Mouse (Mus musculus) CH12F3 (cell line): ENCODE data around the gene Parvb.

ENCODE experiments used
- in situ Hi-C: fragments of 300-500 bp; cut with MboI; formaldehyde crosslinking; loops from 2 replicates; pipeline ENCODE4 v1.14.3; 2020; ENCODE audit warnings: low sequenced_read_pairs

The Parvb gene

DNA sequence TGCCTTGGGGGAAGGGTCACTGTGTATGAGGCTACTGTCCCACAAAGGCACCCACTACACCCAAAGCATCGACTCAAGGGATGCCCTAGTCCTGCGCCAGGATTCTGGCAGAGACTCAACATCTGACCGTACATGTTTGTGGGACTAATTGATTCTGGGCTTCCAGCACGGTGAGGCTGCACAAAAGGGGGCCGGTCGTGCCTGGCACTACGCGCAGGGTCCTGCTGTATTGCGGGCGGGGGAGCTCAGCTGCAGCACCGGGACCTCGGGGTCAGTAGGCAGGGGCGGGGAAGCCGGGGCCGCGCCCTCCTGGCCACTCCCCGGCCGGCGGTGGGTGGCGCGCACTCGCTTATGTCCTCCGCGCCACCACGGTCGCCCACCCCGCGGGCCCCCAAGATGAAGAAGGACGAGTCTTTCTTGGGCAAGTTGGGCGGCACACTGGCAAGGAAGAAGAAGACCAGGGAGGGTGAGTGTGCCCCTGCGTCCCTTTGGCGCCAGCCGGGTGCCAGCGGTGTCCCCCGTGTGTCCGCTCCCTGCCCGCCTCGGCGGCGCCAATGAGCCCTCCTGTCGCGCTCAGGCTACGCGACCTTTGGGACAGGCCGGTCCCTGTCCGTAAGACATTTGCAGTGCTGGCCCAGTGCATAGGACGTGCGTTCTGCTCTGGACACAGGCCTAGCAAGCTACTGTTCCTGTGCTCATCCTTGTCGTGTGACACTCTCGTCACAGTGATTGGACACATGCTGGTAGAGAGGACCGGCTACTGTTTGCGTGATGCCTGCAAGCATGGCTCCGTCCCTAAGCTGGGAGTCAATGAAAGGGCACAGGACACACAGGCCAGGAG is at the start of gene Parvb:
Gene Parvb, plus strand, starts transcription at position 323 of the 841 bp plus-strand sequence.
- in situ Hi-C loops: no loop called here

DNA sequence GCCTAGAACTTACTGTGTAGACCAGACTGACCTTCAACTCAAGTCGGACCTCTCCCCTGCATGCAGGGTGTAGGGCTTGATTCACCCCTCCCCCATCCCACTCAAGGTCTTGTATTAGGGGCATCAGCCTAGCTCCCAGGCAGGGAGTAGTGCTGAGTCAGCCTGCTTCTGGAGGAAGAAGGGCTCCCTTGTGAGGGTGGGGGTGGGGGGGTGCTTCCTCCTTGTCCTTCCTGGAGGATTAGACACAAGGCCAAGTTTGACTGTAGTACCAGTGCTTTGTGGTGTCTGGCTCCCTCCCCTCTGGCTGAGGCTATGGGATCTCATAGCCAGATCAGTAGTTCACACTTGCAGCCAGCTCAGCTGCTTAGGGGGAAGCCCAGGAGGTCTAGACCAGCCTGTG is 47.9 kb upstream of the Parvb start:
- in situ Hi-C loops: no loop called here

DNA sequence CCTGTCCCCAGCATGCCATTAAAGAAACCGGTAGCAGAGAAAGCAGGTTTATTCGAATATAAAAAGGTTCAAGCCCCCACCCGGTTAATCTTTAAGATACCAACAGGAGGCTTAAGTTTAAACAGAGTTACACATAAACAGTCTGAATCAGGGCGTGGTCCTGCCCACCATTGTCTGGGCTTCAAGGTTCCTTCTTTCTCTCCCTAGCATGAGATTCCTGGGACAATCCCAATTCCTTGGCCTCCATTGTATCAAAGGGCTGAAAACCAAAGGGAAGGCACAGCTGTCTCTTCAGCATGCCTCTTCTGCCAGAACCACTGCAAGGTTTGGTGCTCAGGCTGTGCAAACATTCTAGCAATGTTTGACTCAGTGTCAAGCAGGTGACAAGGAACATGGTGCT is 45.6 kb upstream of the Parvb start:
- in situ Hi-C loops: no loop called here

DNA sequence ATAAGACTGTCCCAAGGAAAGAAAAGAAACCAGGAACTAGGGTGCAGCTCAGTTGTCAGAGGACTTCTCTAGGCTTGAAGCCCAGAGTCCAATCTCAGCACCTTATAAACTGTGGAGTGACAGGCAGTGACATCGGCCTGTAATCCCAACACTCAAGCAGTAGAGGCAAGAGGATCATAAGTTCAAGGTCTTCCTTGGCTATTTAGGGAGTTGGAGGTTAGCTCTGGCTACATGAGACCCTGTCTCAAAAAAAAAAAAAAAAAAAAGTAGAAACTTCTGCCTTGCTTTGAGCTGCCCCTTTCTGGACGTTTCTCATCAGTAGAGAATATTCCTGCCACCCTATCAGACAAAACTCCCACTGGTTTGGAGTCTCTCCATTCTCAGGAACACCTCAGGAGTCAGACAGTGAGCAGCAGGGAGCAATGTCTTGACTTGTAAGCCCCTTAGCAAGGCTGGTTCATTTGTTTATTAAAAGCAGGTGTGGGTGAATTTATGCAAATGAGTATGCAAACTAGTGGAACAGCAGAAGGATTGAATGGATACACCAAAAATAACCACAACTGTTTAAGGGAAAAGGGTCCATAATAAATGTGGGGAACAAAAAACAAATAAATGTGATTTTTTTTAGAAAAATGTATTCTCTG is 42.8 kb upstream of the Parvb start:
- in situ Hi-C loops: no loop called here

DNA sequence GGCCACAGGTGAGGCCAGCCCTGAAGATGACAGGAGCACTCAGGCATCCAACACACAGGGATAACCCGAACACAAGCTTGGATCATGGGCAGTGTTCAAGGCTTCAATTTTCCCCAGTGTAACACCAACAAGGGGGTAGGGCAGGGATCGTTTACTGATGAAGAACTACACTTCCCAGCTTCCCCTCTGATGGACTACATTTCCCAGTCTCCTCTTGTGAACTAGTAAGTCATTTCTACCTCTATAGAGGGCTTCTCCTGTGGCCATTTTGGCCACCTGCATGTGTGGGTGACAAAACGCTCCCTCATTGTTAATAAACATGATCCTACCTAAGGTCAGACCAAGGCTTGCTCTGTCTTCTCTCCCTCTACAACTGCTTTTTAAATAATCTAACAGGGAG is 42.0 kb upstream of the Parvb start:
- in situ Hi-C loops: no loop called here

DNA sequence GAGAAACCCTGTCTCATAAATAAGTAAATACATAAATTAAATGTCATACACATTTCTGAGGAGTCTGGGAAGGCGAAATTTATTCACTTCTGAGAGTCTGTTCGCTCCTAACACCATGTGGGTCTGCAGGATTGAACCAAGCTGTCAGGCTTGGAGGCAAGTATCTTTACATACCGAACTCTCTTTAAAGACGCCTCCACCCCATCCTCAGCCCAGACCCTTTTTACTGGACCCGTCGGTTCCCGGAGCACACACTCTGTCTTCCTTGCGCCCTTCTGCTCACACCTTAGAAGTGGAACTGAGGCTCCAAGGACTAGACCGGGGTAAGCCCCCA is 40.2 kb upstream of the Parvb start:
- in situ Hi-C loops: no loop called here

DNA sequence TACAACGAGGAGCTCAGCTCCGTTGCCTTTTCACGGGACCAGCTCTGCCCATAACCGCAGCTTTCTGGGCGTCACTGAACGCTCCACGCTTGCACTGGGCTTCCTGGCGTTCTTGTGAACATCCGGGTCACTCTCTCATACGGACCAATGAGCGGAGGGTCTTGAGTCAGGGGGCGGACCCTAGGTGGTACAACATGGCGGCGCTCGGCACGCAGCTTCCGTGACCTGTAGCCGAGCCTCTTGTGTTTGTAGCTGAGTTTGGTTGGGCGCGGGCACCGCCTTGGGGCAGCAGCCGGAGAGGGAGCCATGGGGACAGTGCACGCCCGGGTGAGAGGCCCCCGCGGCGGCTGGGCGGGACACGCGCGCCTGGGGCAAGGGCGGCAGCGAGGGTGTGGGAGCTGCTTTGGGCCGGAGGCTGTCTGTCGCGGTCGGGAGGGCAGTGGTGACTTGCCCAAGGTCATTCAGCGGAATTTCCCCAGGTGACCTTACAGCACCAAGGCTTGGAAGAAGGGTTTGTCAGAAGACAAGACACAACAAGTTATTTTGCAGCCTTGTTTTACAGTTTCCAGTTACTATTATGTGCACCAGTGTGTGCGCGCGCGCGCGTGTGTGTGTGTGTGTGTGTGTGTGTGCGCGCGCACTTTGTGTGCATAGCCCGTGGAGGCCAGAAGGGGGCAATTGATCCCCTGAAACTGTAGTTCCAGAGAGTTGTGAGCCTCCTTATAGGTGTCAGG is 39.6 kb upstream of the Parvb start, which contains the start of gene Samm50:
Gene Samm50, plus strand, starts transcription at position 184 of the 734 bp plus-strand sequence.
- in situ Hi-C loops: no loop called here

DNA sequence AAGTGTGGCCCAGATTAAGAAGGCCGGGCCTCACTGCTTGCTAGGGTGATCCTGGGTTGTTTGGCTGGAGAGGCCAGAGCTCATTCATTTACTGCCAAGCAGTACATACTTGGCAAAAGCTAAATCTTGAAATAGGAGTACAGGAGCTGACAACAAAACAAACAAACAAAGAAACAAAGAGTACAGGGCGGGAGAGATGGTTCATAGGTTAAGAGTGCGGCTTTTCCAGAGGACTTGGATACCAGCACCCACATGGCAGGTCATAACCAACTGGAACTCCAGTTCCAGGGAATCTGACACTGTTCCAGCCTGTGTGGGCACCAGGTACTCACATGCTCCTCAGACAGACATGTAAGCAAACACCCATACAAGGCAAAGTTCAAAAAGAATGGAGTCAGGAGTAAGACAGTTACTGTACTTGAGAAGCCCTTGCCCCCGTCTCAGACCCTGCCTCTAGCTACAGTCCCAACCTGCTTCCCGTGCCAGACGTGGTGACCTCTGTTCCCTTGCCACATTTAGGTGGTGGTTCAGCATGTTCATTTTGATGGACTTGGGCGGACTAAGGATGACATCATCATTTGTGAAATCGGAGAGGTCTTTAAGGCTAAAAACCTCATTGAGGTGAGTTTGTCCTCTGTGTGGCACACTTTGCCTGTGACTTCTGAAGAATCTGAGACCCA is 35.2 kb upstream of the Parvb start:
- in situ Hi-C loops: no loop called here

DNA sequence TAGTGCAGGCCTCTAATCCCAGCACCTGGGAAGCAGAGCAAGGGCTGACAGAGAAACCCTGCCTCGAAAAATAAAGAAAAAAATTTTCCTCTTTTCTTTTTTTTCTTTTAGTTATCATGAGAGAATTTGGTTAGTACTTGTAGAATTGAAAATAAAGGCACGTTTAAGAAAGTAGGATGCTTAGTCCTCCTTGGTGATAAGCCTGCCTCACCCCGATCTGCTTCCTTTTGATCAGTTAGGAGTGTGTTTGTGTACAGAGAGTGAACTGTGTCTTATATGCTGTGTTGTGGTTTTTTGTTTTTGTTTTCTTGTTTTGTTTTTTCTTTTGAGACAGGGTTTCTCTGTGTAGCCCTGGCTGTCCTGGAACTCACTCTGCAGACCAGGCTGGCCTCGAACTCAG is 24.5 kb upstream of the Parvb start:
- in situ Hi-C loops: no loop called here

DNA sequence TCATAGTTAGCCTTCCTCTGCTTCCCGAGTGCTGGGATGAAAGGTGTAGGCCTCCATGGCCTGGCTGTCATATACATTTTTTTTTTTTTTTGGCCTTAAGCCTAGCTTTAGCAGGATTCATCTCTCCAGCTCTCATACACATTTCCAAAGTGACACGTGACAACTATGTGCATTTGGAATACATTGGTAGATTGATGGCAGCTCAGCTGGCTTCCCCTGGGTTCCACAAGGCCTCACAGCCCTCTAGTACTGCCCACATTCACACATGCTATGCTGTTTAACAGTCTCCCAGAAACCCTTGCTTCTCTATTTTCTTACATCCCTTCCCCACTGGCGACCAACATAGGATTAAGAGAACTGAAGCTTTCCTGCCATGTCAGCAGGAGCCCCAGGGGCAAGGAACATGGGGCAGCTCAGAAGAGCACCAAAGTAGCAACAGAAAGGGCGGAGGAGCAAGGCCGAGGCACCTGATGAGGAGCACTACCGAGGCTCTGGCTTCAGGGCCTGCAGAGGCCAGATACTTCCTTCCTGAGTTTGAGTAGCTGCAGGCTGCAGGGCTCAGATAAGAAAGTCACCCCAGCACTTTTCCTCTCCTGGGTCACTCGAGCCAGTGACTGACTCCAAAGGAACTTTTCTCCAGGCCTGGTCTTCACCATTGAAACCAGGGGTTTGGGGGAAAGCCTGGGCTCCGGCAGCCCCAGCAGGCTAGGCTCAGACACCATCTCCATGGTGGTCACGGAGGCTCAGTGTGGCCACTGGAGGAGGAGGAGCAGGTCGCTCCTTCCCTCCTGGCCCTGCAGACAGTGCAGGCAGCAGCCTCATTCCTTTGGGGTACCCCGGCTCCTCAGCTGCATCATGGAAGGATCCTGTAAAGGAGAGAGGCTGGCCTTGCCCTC is 22.1 kb upstream of the Parvb start:
- in situ Hi-C loops: loop anchor here (10.0 kb wide), 1 partner anchor 405 kb away; no protein-coding TSS in a partner anchor

DNA sequence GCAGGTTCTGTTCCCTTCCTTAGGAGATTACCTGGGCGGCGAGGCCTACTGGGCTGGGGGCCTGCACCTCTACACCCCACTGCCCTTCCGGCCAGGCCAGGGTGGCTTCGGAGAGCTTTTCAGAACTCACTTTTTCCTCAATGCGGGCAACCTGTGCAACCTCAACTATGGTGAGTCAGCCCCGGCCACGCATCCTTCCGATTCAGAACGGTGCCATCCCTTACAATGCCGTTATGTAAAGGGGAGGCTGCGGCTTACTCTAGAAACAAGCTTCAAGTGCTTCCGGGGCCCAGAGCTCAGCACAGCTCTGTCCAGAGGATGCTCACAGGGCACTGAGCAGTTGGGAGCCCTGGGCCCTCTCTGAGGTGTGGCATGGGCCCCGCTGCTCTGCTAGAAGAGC is 21.4 kb upstream of the Parvb start:
- in situ Hi-C loops: loop anchor here (10.0 kb wide), 1 partner anchor 404 kb away; no protein-coding TSS in a partner anchor

DNA sequence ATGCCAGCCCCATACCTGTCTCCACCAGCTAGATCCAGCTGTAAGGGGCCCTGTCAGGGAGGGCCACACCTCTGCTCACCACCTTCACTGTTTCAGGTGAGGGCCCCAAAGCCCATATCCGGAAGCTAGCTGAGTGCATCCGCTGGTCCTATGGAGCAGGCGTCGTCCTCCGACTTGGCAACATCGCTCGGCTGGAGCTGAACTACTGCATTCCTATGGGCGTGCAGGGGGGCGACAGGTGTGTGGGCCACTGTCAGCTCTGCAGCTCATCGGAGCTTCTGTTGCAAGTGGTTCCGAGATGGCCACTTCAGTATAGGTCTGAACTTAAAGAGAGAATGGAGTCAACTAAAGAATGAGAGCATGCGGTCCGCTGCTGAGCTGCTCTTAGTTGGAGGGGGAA is 20.9 kb upstream of the Parvb start:
- in situ Hi-C loops: loop anchor here (10.0 kb wide), 1 partner anchor 404 kb away; no protein-coding TSS in a partner anchor

DNA sequence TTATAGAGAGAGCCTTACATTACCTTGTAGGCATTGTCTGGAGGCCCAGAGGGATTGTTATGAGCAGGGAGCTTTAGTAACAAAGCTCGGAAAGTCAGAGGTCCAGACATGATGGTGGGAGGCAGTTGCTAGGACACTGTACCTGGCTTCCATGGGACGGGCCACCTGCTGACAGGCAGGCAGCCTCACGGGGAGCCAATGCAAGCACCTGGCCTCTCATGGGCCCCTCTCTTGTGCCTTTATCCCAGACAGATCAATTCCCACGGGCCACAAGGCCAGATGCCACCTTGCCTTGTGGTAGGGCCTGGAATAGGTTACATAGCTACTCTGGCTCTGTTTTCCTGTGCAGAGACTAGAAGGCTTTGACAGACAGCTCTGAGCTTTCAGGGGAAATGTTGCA is 20.3 kb upstream of the Parvb start:
- in situ Hi-C loops: loop anchor here (10.0 kb wide), 1 partner anchor 403 kb away; no protein-coding TSS in a partner anchor

DNA sequence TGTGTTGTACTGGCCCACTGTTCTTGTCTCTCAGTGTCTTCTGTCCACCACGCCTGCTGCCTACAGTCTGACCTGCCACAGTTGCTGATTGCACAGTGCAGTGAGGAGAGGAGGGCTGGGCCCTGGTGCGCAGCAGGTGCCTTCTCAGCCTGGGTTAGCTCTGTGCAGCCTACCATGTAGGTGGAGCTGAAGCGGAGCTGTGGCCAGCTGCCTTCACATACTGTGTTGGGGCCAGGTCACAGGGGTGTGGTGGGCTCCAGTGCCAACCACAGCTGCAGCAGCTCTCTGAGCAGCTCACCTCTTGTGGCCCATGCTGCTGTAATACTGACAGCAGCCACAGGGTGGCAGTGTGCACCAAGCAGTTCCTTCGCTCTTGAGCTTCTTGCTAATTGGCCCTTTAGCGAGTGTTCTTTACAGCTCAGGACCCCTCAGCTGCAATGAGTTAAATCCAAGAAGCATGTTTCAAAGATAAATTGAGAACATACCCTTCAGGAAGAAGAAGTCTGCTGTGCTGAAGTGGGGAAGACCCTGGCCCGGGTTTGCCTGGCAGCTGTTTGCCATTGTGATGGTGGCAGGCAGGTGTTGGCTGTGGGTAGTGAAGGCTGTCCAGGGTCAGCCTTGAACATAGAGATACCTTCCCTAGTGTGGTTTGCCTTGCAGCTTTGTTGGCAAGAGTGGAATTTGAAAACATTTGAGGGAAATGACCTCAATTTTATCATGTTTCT is 19.6 kb upstream of the Parvb start:
- in situ Hi-C loops: loop anchor here (10.0 kb wide), 1 partner anchor 403 kb away; no protein-coding TSS in a partner anchor

DNA sequence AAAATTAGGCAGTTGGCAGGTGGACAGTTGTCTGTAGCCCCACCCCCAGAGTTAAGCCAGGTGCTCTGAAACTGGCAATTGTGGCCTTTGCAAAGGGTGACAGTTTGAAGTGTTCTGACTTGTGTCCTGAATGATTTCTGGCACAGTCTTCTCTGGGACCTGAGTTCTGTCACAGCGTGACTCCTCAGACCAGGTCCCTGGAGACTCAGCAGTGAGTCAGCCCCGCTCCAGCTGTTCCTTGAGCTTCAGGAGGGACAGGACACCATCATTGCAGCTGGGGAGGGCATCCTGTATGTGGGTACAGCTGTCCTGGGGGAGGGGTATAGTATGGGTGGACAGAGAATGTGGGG is 19.1 kb upstream of the Parvb start:
- in situ Hi-C loops: loop anchor here (10.0 kb wide), 1 partner anchor 402 kb away; no protein-coding TSS in a partner anchor

DNA sequence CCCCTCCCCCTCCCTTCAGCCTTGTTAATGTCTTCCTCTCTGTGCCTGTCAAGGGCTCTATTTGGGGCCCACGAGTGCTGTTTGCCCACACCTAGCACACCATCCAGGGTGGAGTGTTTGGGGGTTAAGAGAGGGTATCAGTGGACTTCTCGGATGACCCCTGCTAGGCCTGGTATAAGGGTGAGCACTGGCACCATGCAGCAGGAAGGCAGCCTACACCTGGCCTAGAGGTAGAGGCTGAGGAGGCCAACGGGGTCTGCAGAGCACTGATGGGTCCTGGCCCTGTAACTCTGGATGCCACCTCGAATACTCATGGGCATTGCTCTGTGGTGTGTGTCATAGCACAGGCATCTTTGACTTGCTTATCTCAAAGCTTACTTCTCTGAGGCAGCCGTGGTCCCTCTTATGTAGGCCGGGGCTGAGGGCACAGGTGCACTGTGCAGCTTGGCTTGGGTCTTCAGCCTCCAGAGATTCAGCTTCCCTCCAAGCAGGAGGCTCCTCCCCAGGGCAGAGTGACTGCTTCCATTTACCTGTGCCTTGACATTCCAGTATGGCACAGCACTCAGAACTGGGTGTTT is 18.6 kb upstream of the Parvb start:
- in situ Hi-C loops: loop anchor here (10.0 kb wide), 1 partner anchor 402 kb away; no protein-coding TSS in a partner anchor

DNA sequence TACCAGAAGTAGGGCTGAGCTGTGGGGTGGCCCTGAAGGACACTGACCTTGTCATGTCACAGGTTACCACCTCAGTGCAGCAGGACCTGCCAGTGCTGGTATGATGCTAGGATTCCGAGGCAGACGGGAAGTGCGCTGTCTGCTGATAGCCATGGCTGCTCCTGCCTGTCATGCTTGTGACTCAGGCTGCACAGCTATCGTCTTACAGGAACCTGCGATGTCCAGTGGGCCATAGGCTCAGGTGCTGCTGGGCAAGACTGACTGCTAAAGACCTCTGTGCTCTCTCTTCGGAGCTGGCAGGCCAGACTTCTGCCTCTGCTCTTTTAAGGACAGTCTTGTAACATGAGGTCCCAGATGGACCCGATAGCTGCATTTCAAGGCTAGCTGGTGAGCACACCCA is 17.4 kb upstream of the Parvb start:
- in situ Hi-C loops: loop anchor here (10.0 kb wide), 1 partner anchor 400 kb away; no protein-coding TSS in a partner anchor

DNA sequence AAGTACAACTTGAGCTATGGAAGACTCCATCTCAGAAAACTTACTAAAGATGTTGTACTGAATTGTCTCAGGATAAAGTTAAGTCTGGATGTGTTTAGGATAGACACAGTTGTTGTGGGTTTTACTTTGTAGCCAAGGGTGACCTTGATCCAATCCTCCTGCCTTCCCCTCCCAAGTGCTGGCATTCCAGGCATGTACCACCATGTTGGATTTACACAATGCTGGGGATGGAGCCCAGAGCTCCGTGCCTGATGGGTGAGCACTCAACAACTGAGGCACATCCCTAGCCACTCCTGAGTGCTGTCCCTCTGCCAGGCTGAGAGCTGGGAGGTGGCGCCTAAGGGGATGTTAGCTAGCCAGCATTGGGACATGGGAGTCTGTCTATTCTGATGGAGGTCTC is 16.6 kb upstream of the Parvb start:
- in situ Hi-C loops: loop anchor here (10.0 kb wide), 1 partner anchor 400 kb away; no protein-coding TSS in a partner anchor

DNA sequence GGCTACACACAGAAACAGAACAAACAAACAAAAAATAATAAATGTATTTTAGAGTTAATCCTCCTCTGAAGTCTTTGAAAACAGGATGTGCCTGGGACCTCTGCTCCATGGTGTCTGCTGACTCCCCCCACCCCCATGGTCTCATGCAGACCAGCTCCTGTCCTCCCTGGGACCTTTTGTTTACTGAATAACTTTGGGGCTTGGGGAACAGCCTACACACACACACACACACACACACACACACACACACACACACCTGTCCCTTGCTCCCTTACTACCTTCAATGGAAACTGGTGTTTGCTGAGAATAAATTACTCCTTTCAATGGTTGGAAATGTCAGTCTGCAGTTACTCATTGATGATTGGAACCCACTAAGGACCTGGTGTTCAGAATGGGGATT is 15.8 kb upstream of the Parvb start:
- in situ Hi-C loops: loop anchor here (10.0 kb wide), 1 partner anchor 399 kb away; no protein-coding TSS in a partner anchor
